Mouse (Mus musculus) cerebellum, adult 2 months (tissue): ENCODE measurements at regions not wholly inside any gene's neighbourhood (a gene's known extent, or its start where the extent isn't known, plus 50 kb on each side); places are given as distances from the start of the nearest gene placed in this dataset.
A peak's percentile ranks its signal among the peaks of the same experiment; 100 is the strongest.

Experiments used
- DNase-seq, 2 experiments: peaks; one replicate each; pipeline ENCODE4 v3.0.0; 2021
- H3K27ac ChIP-seq: fragments of 200-500 bp; 2 replicates; pipeline ENCODE4 v1.5.1; 2012; ENCODE audit warnings: low read length, control low read depth, inconsistent platforms; ENCODE audit not compliant: insufficient read depth
- H3K27me3 ChIP-seq: fragments of 200-500 bp; 2 replicates; pipeline ENCODE4 v1.6.1; 2012; ENCODE audit warnings: inconsistent platforms, mild to moderate bottlenecking, low read length, moderate library complexity; ENCODE audit not compliant: control insufficient read depth, insufficient read depth
- H3K4me1 ChIP-seq: fragments of 200-500 bp; 2 replicates; pipeline ENCODE4 v1.6.1; 2011; ENCODE audit warnings: low read length; ENCODE audit not compliant: control insufficient read depth, insufficient read depth
- H3K4me3 ChIP-seq: fragments of 200-500 bp; replicated peaks from 2 replicates; pipeline ENCODE3; 2011; ENCODE audit warnings: mild to moderate bottlenecking, low read depth, low read length, control low read depth; ENCODE audit not compliant: insufficient read depth
- CTCF ChIP-seq: fragments of 200-500 bp; IDR thresholded peaks from 2 replicates; pipeline ENCODE4 v1.5.1; 2011; ENCODE audit warnings: low read depth, mild to moderate bottlenecking, control low read depth, low read length, moderate library complexity, borderline replicate concordance; ENCODE audit not compliant: insufficient read depth
- POLR2A ChIP-seq: fragments of 200-500 bp; IDR thresholded peaks from 2 replicates; pipeline ENCODE4 v1.6.1; 2011; ENCODE audit warnings: low read length, control low read depth, borderline replicate concordance; ENCODE audit not compliant: insufficient read depth
- WGBS: fragments of 180-500 bp; shearing (Covaris S2); methylation state at CpG from one replicate; pipeline ENCODE4 v1.1.7; 2018; 5-methylcytosine and 5-hydroxymethylcytosine counted together

GRCm38 (mm10) chr6:143359320-143360032 is 192.5 kb downstream of the Etnk1 start:
- peaks cover 7% of the 10 kb centered on the region; the same call in 1 of the 2 replicates for H3K4me1 ChIP-seq
- 19% methylated on average over 7 of the region's 7 CpGs for WGBS
- no peak overlapping the region for H3K4me3 ChIP-seq
- TF ChIP-seq POLR2A: no peak
- DNase-seq: peak; percentile 14 to 37
- no peak overlapping the region for H3K27ac ChIP-seq
- no peaks in the 10 kb centered on the region for H3K27me3 ChIP-seq

GRCm38 (mm10) chr6:143361149-143361725 is 194.2 kb downstream of the Etnk1 start:
- WGBS: 50% methylated on average over 5 of the region's 5 CpGs
- peaks cover 7% of the 10 kb centered on the region; the same call in 1 of the 2 replicates for H3K4me1 ChIP-seq
- DNase-seq: no peak
- no peak for TF ChIP-seq POLR2A
- TF ChIP-seq CTCF: no peak
- no peaks in the 10 kb centered on the region for H3K27me3 ChIP-seq
- no peak overlapping the region for H3K27ac ChIP-seq
- H3K4me3 ChIP-seq: no peak overlapping the region

- TF ChIP-seq POLR2A: no peak
- TF ChIP-seq CTCF: no peak
- WGBS: 97% methylated on average over 2 of the region's 2 CpGs
These were observed 194.9 kb downstream of the Etnk1 start for GRCm38 (mm10) chr6:143361963-143362362.

GRCm38 (mm10) chr6:143365840-143366239 is 198.8 kb downstream of the Etnk1 start:
- no peaks in the 10 kb centered on the region for H3K4me1 ChIP-seq
- H3K27ac ChIP-seq: no peak overlapping the region
- 92% methylated on average over 5 of the region's 5 CpGs for WGBS
- H3K27me3 ChIP-seq: no peaks in the 10 kb centered on the region
- H3K4me3 ChIP-seq: no peak overlapping the region
- no peak for TF ChIP-seq POLR2A
- TF ChIP-seq CTCF: no peak
- no peak for DNase-seq

More at GRCm38 (mm10) chr6:143361963-143362362, 194.9 kb downstream of the Etnk1 start:
- Histone ChIP-seq H3K27me3 (no peaks in the 10 kb centered on the region), H3K4me1 (peaks cover 7% of the 10 kb centered on the region; the same call in 1 of the 2 replicates), H3K27ac (no peak overlapping the region), H3K4me3 (no peak overlapping the region)
- DNase-seq: no peak

GRCm38 (mm10) chr6:143367804-143368203 is 200.8 kb downstream of the Etnk1 start:
- no peaks in the 10 kb centered on the region for H3K4me1 ChIP-seq
- no peak overlapping the region for H3K27ac ChIP-seq
- 48% methylated on average over 3 of the region's 3 CpGs for WGBS
- no peak overlapping the region for H3K4me3 ChIP-seq
- DNase-seq: no peak
- H3K27me3 ChIP-seq: no peaks in the 10 kb centered on the region
- no peak for TF ChIP-seq POLR2A
- no peak for TF ChIP-seq CTCF

GRCm38 (mm10) chr6:143368646-143369045 is 201.6 kb downstream of the Etnk1 start:
- DNase-seq: no peak
- TF ChIP-seq CTCF: no peak
- no peak for TF ChIP-seq POLR2A
- WGBS: 71% methylated on average over 8 of the region's 8 CpGs
- Histone ChIP-seq H3K27ac (no peak overlapping the region), H3K4me1 (no peaks in the 10 kb centered on the region), H3K27me3 (no peaks in the 10 kb centered on the region), H3K4me3 (no peak overlapping the region)

GRCm38 (mm10) chr6:143372487-143372886 is 205.5 kb downstream of the Etnk1 start:
- DNase-seq: no peak
- Histone ChIP-seq H3K4me1 (no peaks in the 10 kb centered on the region), H3K27me3 (no peaks in the 10 kb centered on the region), H3K4me3 (no peak overlapping the region), H3K27ac (no peak overlapping the region)
- WGBS: 57% methylated on average over 5 of the region's 5 CpGs
- TF ChIP-seq CTCF (no peak), POLR2A (no peak)

GRCm38 (mm10) chr6:143373686-143374273 is 206.8 kb downstream of the Etnk1 start:
- no peak overlapping the region for H3K4me3 ChIP-seq
- WGBS: 61% methylated on average over 15 of the region's 15 CpGs
- DNase-seq: peak; percentile 61 to 67
- no peaks in the 10 kb centered on the region for H3K4me1 ChIP-seq
- H3K27ac ChIP-seq: no peak overlapping the region
- TF ChIP-seq CTCF (peak; percentile 91), POLR2A (no peak)
- no peaks in the 10 kb centered on the region for H3K27me3 ChIP-seq
